Mouse (Mus musculus): ENCODE results near the gene Ndufa9.

Gene Ndufa9

DNA sequence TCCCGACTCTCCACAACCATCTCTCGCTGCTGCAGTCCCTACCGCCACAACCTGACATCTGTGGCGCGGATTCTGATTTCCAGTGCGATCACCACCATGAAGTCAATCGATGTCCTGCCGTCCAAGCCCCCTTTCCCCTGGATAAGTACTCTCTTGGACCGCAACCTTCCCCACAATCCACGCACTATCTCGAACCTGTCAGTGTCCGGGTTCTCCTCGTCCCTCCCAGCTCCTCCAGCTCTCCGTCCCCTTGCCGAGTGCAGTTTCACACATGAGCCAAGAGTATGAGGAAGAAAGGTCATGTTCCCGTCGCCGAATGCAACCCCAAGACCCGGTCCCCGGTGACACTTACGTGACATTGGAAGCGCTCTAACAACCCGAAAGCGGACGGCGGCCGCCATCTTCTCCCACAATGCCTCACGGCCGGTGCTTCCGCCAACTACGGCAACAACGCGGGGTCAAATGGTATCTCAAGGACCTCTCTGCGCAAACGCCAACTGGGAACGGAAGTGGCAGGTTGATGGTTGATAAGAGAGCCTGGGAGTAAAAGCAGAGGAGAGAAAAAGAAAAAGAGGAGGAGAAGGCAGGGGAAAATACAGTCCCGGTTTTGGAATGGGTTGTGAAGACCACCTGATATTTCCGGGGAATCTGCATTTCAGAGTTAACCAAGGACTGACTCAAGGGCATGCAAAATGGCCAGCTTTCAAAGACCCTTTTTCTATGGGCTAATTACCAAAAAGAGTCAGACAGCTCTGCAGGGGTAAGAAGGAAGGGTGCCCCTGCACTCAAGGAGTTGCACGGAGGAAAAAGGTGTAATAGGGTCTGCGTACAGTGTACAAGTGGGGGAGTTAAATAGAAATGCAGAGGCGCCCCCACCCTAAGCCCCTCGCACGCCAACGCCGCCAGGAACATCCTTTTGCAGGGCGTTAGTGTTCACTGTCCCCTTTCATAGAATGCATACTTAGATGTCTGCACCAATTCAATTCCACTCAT, at the start of gene Ndufa9:
Gene Ndufa9 (minus strand): TSS at position 425 of the 993 bp plus-strand sequence.
- peak; percentile 33 for DNase-seq (ENCODE audit: extremely low read depth, low read depth, low spot score)

DNA sequence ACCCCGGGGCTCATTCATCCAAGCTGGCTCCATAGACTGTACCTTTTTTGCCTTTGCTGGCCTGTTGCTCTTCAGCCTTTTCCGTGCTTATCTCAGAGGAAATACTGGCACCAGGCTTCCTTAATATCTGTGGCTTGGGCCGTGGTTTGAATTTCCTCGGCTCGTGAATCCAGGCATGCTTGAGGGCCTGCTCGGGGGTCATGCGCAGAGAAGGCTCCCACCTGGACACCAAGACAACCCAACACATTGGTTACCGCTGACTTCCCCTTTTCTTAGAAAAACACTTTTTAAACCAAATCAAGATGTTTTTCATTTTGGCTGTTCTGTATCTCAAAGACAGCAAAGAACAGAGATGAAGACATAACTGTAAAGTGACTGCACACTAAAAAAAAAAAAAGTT, 28.2 kb upstream of the Ndufa9 start:
- DNase-seq (ENCODE audit: extremely low read depth, low read depth, low spot score): no peak

DNA sequence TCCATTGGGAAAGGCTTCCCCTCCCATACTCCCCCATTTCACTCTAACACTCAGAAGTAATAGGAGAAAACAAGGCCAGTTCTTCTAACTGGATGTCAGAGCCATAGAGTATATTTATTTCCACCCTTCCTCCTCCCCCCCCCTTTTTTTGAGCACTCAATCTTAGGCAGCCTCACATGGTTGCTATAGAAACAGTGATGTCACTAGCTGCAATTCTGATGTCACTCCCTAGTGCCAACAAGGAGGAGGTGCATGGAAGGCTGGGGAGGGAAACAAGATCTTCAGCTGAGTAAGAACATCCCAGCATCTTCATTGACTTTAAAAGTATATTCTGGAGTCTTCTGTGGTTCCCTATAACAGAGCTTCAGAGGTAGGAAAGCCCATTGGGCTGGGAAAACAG, 3.9 kb upstream of the Ndufa9 start, which contains the start of gene Akap3:
Gene Akap3 (plus strand): TSS at position 218 of the 400 bp plus-strand sequence.
- no peak for DNase-seq (ENCODE audit: extremely low read depth, low read depth, low spot score)

DNA sequence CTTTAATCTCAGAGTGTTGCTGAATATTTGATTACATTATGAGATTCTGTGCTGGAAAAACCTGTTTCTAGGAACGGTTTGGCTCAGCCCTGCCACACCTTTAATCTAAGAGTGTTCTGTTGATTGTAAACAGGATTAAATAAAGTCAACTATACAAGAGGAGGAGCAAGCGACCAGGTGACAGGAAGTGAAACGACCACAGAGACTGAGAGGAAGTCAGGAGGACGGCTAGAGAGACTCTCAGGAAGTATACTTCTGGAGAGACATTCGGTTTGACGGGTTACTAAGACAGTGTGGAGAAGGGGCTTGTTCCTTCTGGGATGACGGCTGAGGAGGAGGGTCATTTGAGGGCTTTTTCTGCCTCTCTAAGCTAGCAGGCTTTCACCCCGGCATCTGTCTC, 12.3 kb downstream of the Ndufa9 start:
- DNase-seq (ENCODE audit: extremely low read depth, low read depth, low spot score): no peak

DNA sequence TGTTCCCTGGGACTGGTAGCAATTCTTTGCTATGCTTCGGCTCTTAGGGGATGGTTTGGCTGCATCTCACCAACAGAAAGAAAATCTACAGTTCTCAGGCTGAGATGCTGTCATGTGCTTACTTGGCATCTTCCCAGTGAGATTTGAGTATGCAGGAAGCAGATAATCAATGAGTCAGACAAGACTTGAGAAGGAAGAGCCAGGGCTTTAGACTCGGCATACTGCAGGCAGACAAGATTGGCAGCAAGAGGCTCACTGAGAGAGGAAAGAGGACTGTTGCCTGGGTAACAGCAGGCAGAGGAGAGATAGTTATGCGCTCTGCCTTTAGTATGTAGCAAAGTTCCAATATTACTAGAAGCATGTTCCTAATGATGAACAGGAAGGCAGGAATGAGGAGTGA, 25.8 kb downstream of the Ndufa9 start:
- DNase-seq (ENCODE audit: extremely low read depth, low read depth, low spot score): no peak

DNA sequence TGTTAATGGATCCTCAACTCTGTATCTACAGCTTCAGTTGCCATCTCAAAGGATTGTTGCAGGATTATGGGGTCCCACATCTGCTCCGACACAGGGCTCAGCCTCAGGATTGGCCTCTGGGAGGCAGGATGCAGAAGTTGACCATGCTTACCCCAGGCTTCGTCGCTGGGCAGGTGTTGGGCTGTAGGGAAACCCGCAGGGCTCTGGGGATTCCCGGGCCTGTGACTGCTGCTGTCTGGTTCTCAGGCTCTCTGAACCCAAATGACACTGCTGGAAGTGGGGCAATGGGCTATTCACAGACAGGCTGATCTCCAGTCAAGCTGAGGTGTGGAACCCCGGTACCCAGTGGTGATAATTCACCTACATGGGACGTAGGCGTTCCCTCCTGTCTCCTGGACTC, 32.6 kb downstream of the Ndufa9 start:
- no peak for DNase-seq (ENCODE audit: extremely low read depth, low read depth, low spot score)

DNA sequence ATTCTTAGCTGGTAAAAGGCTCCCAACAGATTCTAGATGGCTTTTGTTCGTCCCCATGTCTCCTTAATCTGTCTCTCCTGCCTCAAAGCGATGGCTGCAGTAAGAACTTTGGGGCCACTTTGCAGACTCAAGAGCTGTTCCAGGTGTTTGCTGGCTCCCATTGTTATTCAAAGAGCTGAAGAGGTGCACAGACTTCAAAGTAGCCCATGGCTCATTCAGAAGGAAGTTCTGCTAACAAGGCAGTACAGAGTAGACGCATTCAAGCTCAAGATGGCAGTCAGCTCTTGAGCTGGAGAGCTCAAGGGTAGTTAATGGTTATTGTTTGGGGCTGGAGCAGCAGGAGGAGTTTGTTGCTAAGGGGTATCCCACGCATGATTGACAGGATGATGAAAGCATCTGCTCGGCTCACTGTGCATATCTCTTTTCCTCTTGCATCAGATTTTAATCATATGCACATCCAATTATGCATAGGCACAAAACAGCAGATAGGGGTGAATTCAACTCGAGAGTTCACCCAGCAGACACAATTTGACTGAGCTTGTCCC, 33.7 kb downstream of the Ndufa9 start:
- no peak for DNase-seq (ENCODE audit: extremely low read depth, low read depth, low spot score)

DNA sequence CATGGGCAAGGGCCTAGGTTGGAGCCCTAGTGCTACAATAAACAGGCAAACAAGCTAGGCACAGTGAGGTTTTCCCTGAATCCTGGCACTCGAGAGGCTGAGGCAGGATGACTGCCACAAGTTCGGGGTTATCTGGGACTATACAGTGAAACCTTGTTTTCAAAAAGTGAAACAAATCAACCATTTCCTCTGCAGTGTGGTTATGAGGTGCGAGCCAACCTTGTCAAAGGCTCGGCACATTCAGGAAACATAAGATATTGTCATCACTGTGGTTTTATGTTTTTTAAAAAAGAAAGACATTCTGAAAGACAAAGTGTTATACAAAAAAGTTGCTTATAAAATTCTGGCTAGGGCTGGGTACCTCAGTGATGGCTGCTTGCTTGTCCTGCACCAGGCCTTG, 37.5 kb downstream of the Ndufa9 start:
- DNase-seq (ENCODE audit: extremely low read depth, low read depth, low spot score): no peak

DNA sequence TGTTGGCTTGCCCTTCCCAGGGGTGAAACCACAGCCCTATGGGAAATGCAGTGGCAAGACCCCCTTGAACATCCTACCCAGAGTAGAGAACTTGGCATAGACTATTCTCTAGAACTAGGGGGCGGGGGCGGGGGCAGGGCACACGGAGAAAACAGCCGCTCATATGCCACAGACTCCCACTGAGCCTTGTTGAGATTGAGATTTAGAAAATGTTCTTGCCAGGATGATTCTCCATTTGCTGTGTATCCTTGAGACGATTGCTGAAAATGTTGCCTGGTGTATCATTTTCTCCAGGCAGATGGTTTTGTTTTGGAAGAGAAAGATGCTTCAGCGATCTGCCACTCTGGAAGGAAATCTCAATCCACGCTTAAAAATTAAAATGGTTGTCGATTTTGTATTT, 40.4 kb downstream of the Ndufa9 start:
- DNase-seq (ENCODE audit: extremely low read depth, low read depth, low spot score): no peak

DNA sequence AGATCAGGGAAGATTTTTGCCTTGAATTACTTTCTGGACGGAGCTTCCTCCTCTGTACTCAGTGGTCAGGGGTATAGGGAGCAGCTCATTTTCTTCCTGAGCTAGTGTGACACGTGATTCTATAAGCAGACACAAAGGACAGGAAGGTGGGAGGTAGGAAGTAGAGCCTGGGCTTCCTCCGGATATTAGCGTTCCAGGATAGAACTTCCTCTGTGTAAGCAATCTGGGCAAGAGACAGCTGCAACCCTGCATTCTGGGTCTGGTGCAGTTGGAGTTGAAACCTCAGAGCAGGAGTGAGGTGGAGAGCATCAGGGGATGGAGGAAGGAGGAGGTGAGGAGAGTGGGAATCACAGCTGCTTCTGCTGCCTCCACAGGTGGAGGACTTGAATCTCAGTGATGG, 40.8 kb downstream of the Ndufa9 start:
- DNase-seq (ENCODE audit: extremely low read depth, low read depth, low spot score): no peak

DNA sequence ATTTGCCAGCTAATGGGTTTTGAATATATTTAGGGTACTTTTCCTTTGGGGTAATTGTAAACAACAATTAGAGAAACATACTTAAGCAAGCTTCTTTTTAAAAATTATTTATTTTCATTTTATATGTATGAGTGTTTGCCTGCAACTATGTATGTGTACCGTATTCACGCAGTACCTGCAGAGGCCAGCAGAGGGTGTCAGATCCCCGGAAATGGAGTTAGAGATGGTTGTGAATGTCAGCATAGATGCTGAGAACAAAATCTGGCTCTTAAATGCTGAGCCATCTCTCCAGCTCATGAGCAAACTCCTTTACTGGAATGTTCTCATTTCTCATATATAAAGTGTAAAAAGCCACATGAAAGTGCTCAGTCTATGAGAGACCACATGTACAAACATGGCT, 42.2 kb downstream of the Ndufa9 start:
- DNase-seq (ENCODE audit: extremely low read depth, low read depth, low spot score): no peak

DNA sequence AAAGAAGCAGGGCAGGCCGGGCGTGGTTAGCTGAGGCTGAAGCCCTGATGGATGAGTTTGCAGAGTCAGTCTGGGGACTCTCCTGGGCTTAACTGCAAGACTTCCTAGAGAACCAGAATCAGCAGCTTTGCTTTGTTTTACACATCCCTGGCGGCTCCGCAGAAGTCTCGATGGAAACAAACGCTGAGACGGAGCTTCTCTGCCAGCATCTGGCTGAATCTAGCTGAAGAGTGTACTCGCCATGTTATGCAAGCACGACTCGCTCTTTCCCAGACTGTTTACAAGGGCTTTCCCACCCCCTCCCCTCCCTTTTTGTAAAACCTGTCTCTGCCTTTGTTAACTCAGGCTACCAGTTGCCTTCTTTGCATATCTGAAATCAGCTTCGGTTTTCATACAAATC, 46.0 kb downstream of the Ndufa9 start:
- DNase-seq (ENCODE audit: extremely low read depth, low read depth, low spot score): no peak

DNA sequence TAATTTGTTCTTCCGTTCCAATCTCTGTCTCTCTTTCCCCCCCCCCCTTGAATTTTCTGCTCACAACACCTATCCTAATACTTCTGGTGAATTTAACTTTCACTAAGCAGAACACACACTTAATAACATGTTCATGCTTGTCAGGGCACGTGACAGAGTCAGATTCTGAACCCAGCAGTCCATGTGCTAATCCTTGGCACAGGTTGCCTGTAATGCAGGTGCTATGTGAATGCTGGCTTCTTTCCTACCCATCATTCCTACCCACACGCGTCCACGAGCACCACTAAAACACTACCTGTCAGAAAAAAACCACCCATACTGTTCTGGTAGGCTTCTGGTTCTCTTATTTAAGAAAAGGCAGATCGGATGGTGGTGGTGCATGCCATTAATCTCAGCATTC, 54.2 kb downstream of the Ndufa9 start:
- no peak for DNase-seq (ENCODE audit: extremely low read depth, low read depth, low spot score)

DNA sequence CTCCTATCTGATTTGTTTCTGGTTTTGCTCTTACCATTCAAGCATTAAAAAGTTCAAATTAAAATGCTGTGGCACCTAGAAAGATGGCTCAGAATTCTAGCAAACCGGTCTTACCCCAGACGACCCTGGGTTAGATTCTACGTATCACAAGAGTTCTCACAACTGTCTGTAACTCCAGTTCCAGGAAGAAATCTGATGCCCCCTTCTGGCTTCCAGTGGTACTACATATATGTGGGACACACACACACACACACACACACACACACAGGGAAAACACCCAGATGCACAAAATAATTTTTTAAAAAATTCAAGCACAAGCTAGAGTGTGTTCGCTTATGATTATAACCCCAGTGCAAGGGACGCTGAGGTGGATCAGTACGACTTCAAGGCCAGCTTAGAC, 55.2 kb downstream of the Ndufa9 start:
- DNase-seq (ENCODE audit: extremely low read depth, low read depth, low spot score): no peak

DNA sequence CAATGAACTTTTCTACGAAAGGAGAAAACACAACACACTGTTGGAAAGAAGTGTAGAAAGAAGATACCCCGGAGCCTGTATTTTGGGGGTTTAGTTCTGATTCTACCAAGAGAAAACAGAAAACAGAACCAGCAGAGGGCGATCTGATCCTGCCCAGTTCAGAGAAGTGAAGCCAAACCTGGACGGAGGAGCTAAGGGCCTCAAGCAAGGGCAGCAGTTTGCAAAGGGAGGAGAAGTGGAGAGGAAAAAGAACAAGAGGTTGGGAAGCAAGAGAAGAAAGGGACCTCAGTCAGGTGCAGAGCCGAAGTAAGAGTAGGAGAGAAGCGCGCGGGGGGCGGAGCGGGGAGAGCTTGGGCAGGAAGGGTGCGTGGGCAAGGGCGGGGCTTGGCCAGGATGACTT, 57.0 kb downstream of the Ndufa9 start:
- DNase-seq (ENCODE audit: extremely low read depth, low read depth, low spot score): no peak

DNA sequence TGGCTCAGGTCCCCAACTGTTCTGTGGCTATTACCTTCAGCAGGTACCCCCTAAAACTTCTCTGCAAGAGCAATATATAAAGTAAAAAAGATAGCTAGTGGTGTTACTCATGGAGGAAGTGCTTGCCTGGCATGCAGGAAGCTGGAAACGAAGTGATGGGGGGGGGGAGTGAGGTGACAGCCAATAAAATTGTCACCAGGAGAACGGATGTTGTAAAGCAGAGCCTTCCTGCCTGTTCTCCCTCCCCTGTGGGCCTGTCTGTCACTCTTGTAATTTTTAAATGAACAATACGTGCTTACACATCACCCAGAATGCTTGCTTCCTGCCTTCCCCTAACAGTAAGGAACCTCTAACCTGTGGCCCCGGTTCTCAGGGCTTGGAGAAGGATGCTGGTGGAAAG, 57.4 kb downstream of the Ndufa9 start:
- no peak for DNase-seq (ENCODE audit: extremely low read depth, low read depth, low spot score)

DNA sequence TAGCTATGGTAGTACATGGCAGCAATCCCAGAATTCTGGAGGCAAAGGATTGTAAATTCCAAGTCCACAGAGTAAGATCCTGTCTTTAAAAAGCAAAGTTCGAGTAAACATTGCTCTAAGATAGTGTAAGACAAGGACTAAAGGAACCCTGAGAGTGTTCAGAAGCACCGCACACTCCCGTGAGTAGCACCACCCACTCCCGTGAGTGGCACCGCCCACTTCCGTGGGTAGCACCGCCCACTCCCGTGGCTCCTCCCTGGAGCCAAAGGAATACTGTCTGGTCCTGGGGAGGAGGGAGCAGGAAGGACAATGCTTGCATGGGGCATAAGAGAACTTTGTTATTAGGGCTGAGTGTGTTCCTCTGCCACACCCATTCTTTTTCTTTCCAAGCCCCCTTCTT, 60.1 kb downstream of the Ndufa9 start:
- no peak for DNase-seq (ENCODE audit: extremely low read depth, low read depth, low spot score)

DNA sequence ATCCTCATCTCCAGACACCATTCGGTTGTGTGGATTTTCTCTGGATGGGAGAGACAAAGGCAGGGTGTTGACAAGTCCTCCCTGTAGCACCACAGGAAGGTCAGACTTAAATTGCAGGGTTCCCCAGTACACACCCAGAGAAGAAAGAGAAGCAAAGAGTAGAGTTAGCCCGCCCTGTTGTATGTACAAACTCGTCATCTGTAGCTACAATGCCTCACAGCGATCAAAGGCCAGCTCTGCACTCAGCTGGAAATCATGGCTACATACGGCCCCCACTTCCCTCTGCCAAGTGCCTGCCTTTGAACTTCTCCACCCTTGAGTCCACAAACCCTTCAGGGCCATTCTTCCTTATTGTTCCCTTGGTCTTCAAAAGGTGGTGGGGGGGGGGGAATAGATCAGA, 64.7 kb downstream of the Ndufa9 start:
- no peak for DNase-seq (ENCODE audit: extremely low read depth, low read depth, low spot score)

DNA sequence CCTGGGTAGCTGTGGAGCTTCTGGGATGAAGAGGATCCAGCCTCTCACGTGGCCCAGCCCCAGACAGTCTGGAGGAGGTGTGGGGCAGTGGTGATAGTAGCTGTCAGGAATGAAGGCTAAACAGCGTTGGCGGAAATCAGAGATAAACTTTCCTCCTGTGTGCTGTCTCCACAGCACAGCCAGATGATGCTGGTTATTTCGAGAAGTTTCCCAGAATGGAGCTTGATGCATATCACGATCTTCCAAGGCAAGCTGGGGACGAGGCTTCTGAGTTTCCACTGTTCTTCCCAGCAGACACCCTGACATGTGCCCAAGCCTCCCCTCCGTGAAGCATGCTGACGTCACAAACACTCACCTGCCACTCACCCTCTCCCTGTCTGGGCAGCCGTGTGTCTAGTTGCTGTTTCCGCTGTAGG, 65.3 kb downstream of the Ndufa9 start:
- no peak for DNase-seq (ENCODE audit: extremely low read depth, low read depth, low spot score)

DNA sequence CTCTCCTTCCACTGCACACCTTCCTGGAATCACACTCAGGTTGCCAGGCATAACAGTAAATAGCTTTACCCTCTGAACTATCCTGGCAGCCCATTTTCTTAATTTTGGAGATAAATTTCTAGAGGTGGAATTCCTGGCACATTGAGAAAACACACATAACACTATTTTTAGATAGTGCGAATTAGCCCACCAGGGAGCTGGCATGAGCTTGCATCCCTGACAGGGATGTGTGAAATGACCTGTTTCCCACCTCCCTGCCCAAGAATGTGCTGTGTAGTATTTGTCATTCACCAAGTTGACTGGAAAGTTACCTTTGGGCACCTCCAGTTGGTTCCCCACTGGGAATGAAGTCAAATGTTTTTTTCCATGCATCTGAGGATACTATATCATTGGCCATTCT, 65.9 kb downstream of the Ndufa9 start:
- no peak for DNase-seq (ENCODE audit: extremely low read depth, low read depth, low spot score)

DNA sequence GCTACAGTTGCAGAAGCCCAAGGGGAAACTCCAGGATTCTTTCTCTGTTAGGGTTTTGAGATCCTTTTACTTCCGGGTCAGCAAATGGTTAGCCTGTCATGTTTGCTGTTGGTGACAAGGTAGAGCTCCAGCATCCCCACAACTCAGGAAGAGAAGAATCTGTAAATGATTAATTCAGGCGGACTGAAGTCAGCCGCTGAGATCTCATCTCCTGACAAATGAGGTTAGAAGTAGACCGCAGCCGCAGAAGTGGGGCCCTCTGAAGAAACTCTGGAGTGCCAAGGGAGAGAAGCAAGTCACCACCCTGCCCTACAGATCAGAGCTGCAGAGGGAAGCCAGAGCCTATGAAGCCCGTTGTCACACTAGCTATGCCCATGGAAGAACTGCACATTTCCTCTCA, 71.0 kb downstream of the Ndufa9 start:
- no peak for DNase-seq (ENCODE audit: extremely low read depth, low read depth, low spot score)

DNA sequence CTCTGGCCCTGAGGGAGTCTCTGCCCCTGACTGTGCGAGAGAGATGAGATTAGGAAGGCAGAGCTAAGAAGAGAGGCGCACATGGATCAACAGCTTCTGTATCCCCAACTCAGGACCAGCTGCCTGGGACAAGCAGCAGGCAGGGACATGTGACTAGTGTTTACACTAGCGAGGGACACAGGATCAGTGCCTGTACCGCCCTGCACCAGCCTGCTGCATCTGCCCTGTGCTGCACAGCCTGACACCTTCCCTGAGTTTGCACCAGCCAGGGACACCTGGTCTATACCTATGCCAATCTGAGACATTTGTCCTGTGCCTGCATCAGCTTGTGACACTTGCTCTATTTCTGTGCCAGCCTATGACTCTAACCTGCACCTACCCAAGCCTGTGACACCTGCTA, 75.1 kb downstream of the Ndufa9 start:
- no peak for DNase-seq (ENCODE audit: extremely low read depth, low read depth, low spot score)

DNA sequence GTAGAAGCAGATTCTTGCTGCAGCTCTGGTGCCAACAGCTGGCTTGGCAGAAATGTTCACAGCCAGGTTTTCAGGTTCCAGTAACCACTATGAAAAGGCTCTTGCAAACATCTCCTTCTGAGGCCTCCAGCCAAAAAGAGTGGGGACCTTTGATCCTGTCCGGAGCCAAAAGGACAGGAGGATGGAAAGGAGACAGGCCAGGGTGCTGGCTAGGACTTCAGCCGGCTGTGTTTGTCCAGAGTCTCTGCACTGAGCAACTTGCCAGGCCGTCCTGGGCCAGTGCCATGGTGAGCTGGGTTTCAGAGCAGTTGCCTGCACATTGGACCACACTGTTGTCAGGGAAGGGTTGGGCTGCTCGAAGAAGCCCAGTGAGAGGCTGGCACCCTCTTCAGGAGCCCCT, 76.6 kb downstream of the Ndufa9 start:
- DNase-seq (ENCODE audit: extremely low read depth, low read depth, low spot score): no peak
